Mouse (Mus musculus) spleen, postnatal 4 days (tissue): ENCODE measurements around the gene Sass6.
A peak's percentile ranks its signal among the peaks of the same experiment; 100 is the strongest.
"Not testable (repeated sequence)": the region's sequence is repeated elsewhere in the genome, so short reads cannot be mapped to it uniquely, and the experiment has no call there.

Experiments
- DNase-seq, 2 experiments: peaks; one replicate each; pipeline ENCODE4 v3.0.0; 2022; ENCODE audit warnings: low spot score in 2 of 2

The Sass6 gene

DNA sequence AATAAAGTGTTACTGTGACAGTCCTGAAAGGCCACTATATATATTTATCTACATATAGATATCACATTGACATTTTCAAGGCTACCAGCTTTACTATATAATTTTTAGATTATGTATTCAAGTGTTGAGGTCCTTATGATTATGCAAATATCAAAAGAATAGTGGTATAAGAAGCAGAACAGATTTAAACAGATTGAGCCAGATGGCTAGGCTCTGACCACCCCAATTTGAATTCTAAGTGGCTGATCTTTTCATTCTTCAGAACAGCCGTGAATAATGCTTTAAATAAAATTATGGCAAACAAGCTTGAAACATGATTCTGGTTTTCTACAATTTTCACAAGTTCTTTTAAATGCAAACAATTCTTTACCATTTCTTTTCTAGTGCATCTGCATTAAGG, 36.7 kb downstream of the Sass6 start:
- no peak for DNase-seq

DNA sequence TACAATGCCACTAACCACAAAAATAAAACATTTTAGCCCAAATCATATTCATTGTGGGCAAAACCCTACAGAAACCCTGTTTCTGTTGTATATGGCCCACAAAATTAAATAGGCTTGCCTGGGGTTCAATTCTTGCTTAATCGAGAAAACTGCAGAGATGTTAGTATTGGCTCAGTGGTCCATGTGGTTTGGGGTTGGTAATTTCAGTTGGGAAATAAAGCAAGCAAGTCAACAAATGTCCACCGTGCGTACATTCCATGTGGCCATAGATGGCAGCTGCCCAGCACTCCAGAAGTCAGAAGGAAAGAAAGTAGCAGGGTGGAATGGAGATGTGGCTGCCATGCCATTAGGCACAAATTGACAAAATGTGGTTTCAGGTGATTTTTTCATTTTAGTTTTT, 38.2 kb downstream of the Sass6 start:
- no peak for DNase-seq

DNA sequence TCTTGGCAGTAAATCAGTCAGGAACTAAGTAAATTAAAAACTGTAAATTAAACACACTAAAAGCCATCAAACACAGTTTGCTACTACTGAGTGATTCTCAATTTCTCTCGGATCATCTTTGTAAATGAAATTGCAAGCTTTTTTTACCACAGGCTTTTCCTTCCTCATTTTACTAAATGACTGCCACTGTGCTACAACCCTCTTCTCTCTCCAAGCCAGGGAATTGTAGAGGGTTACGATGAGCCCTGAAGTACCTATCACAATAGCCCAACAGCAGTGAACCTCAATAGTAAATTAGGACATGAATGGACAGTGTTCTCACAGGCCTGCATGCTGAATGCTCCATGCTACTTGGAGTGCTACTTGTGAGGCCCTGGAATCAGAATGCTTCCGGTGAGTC, 39.3 kb downstream of the Sass6 start:
- DNase-seq: no peak

DNA sequence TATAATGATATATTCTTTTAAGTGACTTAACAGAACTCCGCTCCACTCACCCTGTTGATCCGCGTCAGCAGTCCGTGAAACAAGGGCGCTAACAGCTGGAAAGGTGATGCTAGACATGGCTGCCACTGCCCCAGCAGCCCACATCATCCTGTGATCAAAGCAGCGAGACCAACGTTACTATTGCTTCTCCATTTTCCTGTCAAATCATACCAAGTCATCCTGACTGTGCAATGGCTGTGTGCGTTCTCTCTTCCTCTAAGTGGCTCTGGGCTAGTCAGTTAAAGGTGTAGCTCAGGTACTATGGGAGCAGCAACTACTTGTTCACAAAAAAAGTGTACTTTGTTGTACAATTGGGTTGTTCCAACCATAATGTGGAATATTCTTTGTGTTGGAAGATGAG, 40.1 kb downstream of the Sass6 start:
- DNase-seq: no peak

GRCm38 (mm10) chr3:116635799-116636198, 41.0 kb downstream of the Sass6 start:
- no peak for DNase-seq

DNA sequence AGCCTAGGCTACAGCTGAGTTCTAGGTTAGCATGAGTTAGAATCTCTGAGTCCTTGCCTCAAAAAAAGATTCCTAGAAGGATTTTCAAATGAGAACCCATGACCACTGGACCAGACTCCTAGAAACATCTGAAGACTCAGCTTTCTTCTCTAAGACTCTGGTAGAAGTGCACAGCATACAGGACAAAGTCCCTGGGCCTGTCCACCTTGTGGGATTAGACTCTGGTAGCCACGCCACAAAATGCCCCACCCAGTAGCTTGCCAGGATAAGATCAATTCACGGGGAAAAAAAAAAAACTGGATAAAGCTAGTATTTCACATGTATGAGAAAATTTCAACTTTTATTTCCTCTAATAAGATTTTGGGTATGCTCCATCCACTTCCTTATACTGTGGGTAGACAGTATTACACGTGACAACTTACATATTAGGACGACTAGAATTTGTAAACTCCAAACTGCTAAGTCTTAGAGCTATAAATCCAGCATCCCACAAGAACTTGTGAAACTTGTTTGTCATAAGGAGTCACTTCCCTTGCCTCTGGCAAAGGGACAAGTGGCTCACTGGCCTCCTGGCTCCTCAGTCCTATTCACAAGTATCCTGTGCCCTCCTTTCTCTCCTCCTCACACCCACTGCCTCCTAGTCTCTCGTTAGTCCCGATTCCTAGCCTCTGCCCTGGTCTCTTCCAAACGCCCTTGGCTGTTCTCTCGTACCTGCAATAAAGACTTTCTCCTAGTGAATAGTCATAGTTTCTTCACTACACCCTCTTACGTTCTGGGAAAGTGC, 43.1 kb downstream of the Sass6 start:
- DNase-seq: no peak

- no peak for DNase-seq
Observed at GRCm38 (mm10) chr3:116638572-116638971, 43.8 kb downstream of the Sass6 start.

DNA sequence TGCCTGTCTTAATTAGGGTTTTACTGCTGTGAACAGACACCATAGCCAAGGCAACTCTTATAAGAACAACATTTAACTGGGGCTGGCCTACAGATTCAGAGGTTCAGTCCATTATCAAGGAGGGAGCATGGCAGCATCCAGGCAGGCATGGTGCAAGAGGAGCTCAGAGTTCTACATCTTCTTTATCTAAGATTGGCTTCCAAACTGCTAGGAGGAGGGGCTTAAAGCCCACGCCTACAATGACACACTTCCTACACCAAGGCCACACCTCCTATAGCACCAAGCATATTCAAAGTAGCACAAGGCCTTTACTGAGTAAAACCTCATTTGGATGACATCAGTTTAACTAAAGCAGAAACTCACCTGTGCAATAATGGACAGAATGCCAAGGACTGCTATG, 45.2 kb downstream of the Sass6 start:
- no peak for DNase-seq

DNA sequence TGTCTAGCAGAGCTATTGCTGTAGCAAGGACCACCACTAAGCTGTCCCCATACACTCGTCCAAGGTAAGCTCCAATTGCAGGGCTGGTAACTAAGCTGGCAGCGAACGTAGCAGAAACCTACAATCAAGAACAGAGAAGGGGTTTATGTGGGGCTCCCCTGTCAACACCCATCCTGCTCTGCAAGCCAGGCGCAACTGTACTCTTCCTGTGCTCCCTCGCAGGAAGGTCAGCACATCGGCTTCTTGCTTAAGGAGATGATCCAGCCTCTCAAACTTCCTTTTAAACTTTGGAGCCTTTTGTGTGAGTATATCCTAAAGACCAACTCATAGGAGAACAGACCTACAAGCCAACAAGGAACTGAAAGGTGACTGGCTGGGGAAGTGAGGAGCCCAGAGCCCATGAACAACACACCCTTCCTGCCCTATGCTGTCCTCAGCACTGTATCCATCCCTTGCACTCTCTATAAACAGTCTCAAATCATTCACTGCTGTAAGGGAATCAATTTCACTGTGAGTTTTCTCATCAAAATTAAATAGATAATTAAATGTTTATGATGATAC, 47.1 kb downstream of the Sass6 start:
- DNase-seq: no peak

DNA sequence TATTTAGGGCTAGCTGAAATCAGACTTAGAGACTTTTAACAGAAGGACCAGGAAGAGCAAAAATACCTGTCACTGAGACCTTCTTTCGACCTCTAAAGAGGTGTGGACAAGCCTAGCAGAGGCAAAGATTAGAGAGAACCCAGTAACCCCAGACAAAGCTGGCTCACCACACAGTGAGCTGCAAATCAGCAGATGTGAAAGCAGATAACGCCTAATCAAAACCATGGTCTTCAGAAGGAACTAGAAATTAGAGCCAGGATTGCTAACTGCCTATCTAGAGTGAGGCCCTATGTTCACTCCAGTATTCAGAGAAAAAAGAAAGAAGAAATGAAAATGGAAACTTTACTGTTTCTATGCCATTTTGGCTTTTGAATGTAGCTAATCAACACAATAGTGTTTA, 47.6 kb downstream of the Sass6 start:
- DNase-seq: no peak

DNA sequence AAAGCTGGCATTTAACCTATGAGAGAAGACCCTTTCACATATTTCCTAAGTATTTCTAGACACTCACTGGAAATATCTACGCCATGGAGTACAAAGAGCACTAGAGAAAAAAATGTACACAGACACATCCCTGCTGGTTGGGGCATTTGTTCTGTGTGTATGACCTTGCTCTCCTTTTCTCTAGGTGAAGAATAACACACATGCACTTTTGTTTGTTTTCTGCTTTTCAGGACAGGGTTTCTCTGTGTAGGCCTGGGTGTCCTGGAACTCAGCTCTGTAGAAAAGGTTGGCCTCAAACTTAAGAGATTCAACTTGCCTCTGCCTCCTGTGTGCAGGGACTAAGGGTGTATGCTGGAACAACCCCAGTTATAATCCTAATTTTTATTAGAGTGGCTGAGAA, 51.6 kb downstream of the Sass6 start:
- no peak for DNase-seq

GRCm38 (mm10) chr3:116648805-116649204, 54.0 kb downstream of the Sass6 start:
- DNase-seq: no peak

GRCm38 (mm10) chr3:116650698-116651097, 55.9 kb downstream of the Sass6 start:
- peak in 1 of 2 experiments; percentile 42 for DNase-seq

GRCm38 (mm10) chr3:116652033-116652446, 57.3 kb downstream of the Sass6 start:
- DNase-seq: no peak

DNA sequence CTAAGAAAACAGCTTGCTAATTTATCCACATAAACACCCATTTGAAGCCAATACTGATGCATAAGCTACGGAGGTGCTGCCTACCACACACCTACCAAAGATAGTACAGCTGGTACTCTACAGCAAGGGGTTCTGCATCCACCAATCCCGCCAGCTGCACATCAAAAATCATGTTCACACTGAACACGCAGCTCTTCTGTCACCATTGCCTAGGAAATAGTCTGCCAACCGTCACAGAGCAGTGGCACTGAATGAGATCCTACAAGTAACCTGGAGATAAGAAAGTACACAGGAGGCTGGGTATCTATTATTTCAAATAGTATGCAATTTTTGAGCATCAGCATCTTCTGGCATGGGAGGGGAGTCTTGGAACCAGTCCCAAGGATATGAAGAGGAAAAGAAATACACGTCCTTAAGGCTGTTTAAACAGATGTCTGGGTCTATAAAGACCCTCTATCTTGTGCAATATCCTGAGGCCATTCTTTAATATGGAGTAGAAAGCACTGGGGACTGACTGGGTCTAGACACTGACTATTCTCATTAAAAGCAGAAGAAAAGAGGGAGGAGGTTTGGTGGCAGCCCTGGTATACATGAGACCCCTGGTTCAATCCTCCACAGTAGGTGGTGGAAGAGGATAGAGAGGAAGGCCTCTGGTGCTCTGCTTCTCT, 58.6 kb downstream of the Sass6 start:
- no peak for DNase-seq

DNA sequence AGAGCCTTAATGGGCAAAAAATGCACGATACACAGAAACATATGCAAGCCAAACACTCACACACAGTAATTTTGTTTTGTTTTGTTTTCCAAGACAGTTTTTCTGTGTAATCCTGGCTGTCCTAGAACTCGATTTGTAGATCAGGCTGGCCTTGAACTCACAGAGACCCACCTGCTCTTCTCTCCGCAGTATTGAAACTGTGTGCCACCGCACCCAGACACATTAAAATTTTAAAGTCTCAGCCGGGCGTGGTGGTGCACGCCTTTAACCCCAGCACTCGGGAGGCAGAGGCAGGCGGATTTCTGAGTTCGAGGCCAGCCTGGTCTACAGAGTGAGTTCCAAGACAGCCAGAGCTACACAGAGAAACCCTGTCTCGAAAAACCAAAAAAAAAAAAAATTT, 59.3 kb downstream of the Sass6 start:
- not testable (repeated sequence) for DNase-seq

GRCm38 (mm10) chr3:116656184-116656965, 61.6 kb downstream of the Sass6 start:
- no peak for DNase-seq

- DNase-seq: no peak
Observed at GRCm38 (mm10) chr3:116658928-116659565, 64.3 kb downstream of the Sass6 start.

DNA sequence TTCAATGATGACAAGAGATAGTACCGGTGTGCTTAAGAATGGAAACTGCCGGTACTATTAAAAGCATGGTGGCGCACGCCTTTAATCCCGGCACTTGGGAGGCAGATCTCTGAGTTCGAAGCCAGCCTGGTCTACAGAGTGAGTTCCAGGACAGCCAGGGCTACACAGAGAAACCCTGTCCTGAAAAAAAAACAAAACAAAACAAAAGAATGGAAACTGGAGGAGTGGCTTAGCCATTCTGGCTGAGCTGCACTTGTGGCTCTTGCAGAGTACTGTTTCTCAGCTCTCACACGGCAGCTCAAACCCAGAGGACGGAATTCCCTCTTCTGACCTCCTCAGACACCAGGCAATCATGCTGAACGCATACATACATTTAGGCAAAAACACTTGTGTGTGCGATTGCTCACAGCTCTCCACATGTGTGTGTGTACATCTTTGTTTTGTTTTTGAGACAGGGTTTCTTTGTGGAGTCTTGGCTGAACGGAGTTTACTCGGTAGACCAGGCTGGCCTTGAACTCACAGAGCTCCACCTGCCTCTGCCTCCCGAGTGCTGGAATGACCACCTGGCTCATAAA, 65.2 kb downstream of the Sass6 start:
- no peak for DNase-seq

DNA sequence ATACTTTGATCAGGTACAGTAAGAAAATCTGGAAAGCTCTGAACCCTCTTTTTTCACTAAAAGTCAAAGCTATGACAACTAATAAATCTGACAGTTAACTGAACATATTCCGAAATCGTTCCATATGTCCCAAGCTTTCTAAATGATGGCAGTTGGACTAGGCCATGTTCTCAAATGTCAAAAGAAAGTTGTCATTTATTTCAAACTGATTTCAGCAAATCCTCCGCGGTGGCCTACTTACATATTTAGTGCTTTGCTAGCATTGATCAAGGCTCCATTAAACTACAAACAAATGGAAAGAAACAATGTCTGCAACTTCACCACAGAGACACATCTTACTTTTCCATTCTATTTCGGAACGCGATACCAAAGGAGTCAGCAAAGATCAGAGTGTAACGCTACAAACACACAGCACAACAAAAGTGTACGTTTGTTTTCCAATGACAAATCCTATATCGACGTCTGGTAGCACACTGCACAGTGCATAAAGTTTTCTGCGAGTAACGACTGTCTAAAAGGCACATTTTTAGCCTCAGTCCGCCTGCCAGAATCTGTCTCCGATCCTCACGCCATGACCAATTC, 66.6 kb downstream of the Sass6 start:
- DNase-seq: no peak

- DNase-seq: no peak
Observed at GRCm38 (mm10) chr3:116661870-116662414, 67.2 kb downstream of the Sass6 start.
